Mouse (Mus musculus) ES-E14 (cell line): Measurements from ENCODE around the gene Gpc6. TPM values are rescaled to one million over a fixed set of nuclear protein-coding genes. Genes with fewer than 3 reads are reported as not detected.

ENCODE experiments used
- DNase-seq: peaks from one replicate; pipeline ENCODE4 v3.0.0-alpha.2; 2013; ENCODE audit warnings: low read depth, low spot score
- H3K27ac ChIP-seq: 2 replicates; pipeline ENCODE4 v1.5.1; 2012; ENCODE audit warnings: low read depth, mild to moderate bottlenecking, low read length, moderate library complexity, mixed read lengths; ENCODE audit not compliant: poor library complexity, insufficient read depth, severe bottlenecking
- H3K36me3 ChIP-seq: 2 replicates; pipeline ENCODE4 v1.6.1; 2012; ENCODE audit warnings: mild to moderate bottlenecking, low read length, moderate library complexity, mixed read lengths; ENCODE audit not compliant: control insufficient read depth, poor library complexity, insufficient read depth, severe bottlenecking
- H3K4me1 ChIP-seq, 2 experiments: fragments of 150-350 bp in 1 of 2; sonication (generic) in 1 of 2; 2 replicates each; pipeline ENCODE4 v1.6.1; 2012; ENCODE audit warnings: low read length in 2 of 2, mild to moderate bottlenecking in 1 of 2, mixed read lengths in 1 of 2; ENCODE audit not compliant: control insufficient read depth in 2 of 2, insufficient read depth in 2 of 2, poor library complexity in 1 of 2
- H3K4me3 ChIP-seq, 2 experiments: fragments of 150-350 bp in 1 of 2; sonication (generic) in 1 of 2; 2 replicates each; pipeline ENCODE4 v1.5.1; 2012; ENCODE audit warnings: low read length in 2 of 2, low read depth in 1 of 2, mild to moderate bottlenecking in 1 of 2, mixed read lengths in 1 of 2; ENCODE audit not compliant: insufficient read depth in 1 of 2, poor library complexity in 1 of 2, severe bottlenecking in 1 of 2
- H3K9ac ChIP-seq: 2 replicates; pipeline ENCODE4 v1.6.1; 2012; ENCODE audit warnings: low read depth, mild to moderate bottlenecking, low read length, mixed read lengths; ENCODE audit not compliant: poor library complexity, insufficient read depth, severe bottlenecking
- H3K9me3 ChIP-seq: fragments of 150-350 bp; sonication (generic); 2 replicates; pipeline ENCODE4 v1.6.1; 2012; ENCODE audit warnings: low read depth, mild to moderate bottlenecking, low read length; ENCODE audit not compliant: control insufficient read depth, insufficient read depth
- CHD2 ChIP-seq: IDR thresholded peaks from 2 replicates; pipeline ENCODE4 v1.6.1; 2014; ENCODE audit warnings: mild to moderate bottlenecking, low read depth, low read length, inconsistent platforms
- HCFC1 ChIP-seq: IDR thresholded peaks from 2 replicates; pipeline ENCODE4 v1.6.1; 2012; ENCODE audit warnings: low read length, inconsistent platforms, borderline replicate concordance; ENCODE audit not compliant: insufficient read depth
- MAFK ChIP-seq: IDR thresholded peaks from 2 replicates; pipeline ENCODE4 v1.6.1; 2014; ENCODE audit warnings: mild to moderate bottlenecking, low read depth, low read length, inconsistent platforms; ENCODE audit not compliant: insufficient read depth
- ZC3H11A ChIP-seq: IDR thresholded peaks from 2 replicates; pipeline ENCODE4 v1.6.1; 2012; ENCODE audit warnings: low read depth, mild to moderate bottlenecking, inconsistent platforms, low read length, borderline replicate concordance
- ZNF384 ChIP-seq: IDR thresholded peaks from 2 replicates; pipeline ENCODE4 v1.6.1; 2012; ENCODE audit warnings: low read depth, low read length, inconsistent platforms
- in situ Hi-C, 2 experiments: fragments of 600-800 bp; cut with MboI; formaldehyde crosslinking; loops; one replicate each; pipeline ENCODE4 v1.15.1; 2025; ENCODE audit warnings: low sequenced_read_pairs in 2 of 2, inconsistent platforms in 1 of 2; ENCODE audit not compliant: unreplicated experiment in 2 of 2
- total RNA-seq: library from RNA; depleted of rRNA; stranded (reverse); fragments of 300-350 nt; gene quantifications from 2 replicates; pipeline ENCODE4 v1.2.3, GENCODE M21; 2012

Gpc6 gene
- total RNA-seq, 1 experiment, result 3.2 TPM

DNA sequence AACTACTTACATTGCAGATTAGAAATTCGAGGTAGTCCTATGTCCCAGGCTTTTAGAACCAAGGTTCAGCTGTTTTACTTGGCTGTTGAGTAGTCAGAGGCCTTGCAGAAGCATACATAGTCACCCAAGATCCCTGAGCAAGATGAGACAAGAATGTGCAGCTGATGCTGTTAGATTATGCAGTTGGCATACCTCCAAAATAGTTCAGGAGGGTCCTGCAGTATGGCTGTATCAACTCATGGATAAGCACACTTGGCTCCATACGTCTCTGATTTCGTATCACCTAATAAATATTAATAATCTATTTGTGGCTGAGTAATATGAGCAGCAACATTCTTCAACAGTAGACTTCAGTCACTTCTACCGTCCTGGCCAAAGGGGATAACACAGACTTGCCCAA, 737.1 kb downstream of the Gpc6 start:
- no peak for TF ChIP-seq ZNF384
- TF ChIP-seq ZC3H11A, result no peak
- no peak for TF ChIP-seq HCFC1
- TF ChIP-seq MAFK, result no peak
- TF ChIP-seq CHD2, result no peak
- Histone ChIP-seq H3K9me3 (no peaks in the 10 kb centered on the region), H3K4me3 (no peak overlapping the region), H3K36me3 (no peaks in the 10 kb centered on the region), H3K4me1 (no peaks in the 10 kb centered on the region), H3K9ac (no peak overlapping the region), H3K27ac (no peak overlapping the region)
- no peak for DNase-seq
- in situ Hi-C loops, result no loop called here

DNA sequence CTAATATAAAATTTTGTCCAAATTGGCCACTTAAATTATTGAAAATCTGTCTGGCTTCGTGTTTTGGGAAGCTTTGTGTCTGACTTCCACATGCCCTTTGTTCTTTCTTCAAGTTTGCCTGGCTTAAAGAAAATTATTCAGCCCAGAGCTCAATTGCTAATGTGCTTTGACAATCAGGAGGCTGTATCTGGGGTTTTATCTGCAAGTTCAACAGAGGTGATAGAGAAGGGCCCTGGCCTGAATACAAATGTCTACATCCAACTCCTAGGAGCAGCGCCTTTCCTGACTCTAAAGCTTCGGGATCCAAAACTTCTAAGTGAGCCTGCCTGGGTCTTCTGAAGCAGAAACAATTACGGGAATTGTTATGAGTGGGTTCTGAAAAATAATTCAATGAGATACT, 739.7 kb downstream of the Gpc6 start:
- TF ChIP-seq ZC3H11A (no peak), CHD2 (no peak), ZNF384 (no peak), MAFK (no peak), HCFC1 (no peak)
- in situ Hi-C loops, result no loop called here
- H3K9ac ChIP-seq, result no peak overlapping the region
- DNase-seq, result no peak
- H3K9me3 ChIP-seq, result no peaks in the 10 kb centered on the region
- H3K27ac ChIP-seq, result no peak overlapping the region
- H3K4me1 ChIP-seq, result no peaks in the 10 kb centered on the region
- H3K36me3 ChIP-seq, result no peaks in the 10 kb centered on the region
- no peak overlapping the region for H3K4me3 ChIP-seq

DNA sequence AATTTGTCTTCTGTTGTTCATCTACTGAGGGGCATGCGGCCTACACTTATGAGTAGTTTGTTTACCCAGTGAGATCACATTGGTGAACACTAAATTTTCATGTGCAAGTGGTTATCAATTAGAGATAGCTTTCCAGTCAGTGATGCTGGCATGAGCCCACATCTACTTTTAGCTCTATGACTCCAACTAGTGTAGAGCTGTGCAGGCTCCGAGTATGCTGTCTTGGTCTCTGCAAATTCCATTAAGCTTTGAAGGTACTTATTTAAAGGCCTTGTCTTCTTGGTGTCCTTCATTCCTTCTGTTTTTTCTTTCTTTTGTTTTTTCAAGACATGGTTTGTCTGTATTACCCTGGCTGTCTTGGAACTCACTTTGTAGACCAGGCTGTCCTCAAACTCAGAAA, 741.0 kb downstream of the Gpc6 start:
- Histone ChIP-seq H3K27ac (no peak overlapping the region), H3K4me1 (no peaks in the 10 kb centered on the region), H3K9me3 (no peaks in the 10 kb centered on the region), H3K9ac (no peak overlapping the region), H3K4me3 (no peak overlapping the region), H3K36me3 (no peaks in the 10 kb centered on the region)
- DNase-seq, result no peak
- TF ChIP-seq HCFC1, result no peak
- in situ Hi-C loops, result no loop called here

DNA sequence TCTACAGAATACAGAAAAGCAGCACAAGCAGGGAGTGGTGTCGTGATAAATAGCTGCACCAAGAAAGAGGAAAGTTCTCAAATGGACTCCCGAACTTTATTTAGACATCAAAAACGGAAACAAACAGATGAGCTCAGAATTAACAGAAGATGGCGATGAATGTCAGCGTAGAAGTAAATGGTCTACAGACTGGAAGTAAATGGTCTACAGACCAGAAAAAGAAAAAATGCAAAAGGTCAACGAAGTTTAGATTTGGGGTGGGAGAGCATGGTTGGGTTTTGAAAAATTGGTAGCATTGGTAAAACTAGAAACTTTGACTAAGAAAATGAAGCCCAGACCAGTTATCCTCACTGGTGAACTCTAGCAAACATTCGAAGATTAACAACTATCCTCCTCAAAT, 748.4 kb downstream of the Gpc6 start:
- H3K27ac ChIP-seq, result no peak overlapping the region
- in situ Hi-C loops, result no loop called here
- no peaks in the 10 kb centered on the region for H3K9me3 ChIP-seq
- H3K4me3 ChIP-seq, result no peak overlapping the region
- H3K4me1 ChIP-seq, result no peaks in the 10 kb centered on the region
- no peak for DNase-seq
- TF ChIP-seq ZC3H11A, result no peak
- no peak for TF ChIP-seq ZNF384
- TF ChIP-seq HCFC1, result no peak
- no peak for TF ChIP-seq MAFK
- no peak for TF ChIP-seq CHD2
- H3K36me3 ChIP-seq, result no peaks in the 10 kb centered on the region
- no peak overlapping the region for H3K9ac ChIP-seq

DNA sequence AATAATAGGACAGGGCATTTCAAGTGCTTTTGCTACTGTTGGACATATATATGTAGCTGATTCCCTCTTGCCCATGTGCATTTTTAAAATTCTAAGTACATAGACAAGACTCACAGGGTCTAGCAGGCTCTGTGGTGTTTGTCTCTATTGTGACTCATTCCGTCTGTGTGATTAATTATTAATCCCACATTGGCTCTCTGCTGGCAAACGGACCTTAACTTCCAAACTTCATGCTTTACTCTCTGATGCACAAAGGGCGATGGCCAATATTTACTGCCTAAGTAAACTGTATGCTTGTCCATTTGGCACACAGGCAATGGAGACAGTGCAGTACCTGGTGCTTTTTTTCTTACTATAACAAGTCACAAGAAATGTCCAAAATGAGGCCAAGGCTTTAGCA, 749.4 kb downstream of the Gpc6 start:
- Histone ChIP-seq H3K36me3 (no peaks in the 10 kb centered on the region), H3K9me3 (no peaks in the 10 kb centered on the region), H3K4me3 (no peak overlapping the region), H3K27ac (no peak overlapping the region), H3K4me1 (no peaks in the 10 kb centered on the region), H3K9ac (no peak overlapping the region)
- DNase-seq, result no peak
- no peak for TF ChIP-seq HCFC1
- in situ Hi-C loops, result no loop called here
